Mouse (Mus musculus) embryonic facial prominence, embryonic 14.5 days (tissue): ENCODE results near the gene Ino80d. TPM values are rescaled to one million over a fixed set of nuclear protein-coding genes. Genes with fewer than 3 reads are reported as not detected.
A peak's percentile ranks its signal among the peaks of the same experiment; 100 is the strongest.

Source experiments
- ATAC-seq: fragments of 200-750 bp; cut with Nextera tagmentation; 2 replicates; pipeline ENCODE4 v1.8.0; 2017; ENCODE audit warnings: low read depth, moderate number of reproducible peaks, moderate TSS enrichment
- DNase-seq: peaks from one replicate; pipeline ENCODE4 v3.0.0-alpha.2; 2015; ENCODE audit warnings: low spot score
- H3K27ac ChIP-seq: fragments of 300-500 bp; sonication (generic); replicated peaks from 2 replicates; pipeline ENCODE4 v1.5.1; 2014; ENCODE audit warnings: low read depth, mild to moderate bottlenecking, low read length, moderate library complexity
- H3K27me3 ChIP-seq: fragments of 300-500 bp; sonication (generic); replicated peaks from 2 replicates; pipeline ENCODE4 v1.6.1; 2014; ENCODE audit warnings: low read length; ENCODE audit not compliant: control insufficient read depth, insufficient read depth
- H3K36me3 ChIP-seq: fragments of 300-500 bp; sonication (generic); 2 replicates; pipeline ENCODE4 v1.6.1; 2014; ENCODE audit warnings: low read length, mixed read lengths; ENCODE audit not compliant: control insufficient read depth, insufficient read depth
- H3K4me1 ChIP-seq: fragments of 300-500 bp; sonication (generic); 2 replicates; pipeline ENCODE4 v1.6.1; 2014; ENCODE audit warnings: antibody characterized with exemption, low read length; ENCODE audit not compliant: control insufficient read depth, insufficient read depth
- H3K4me2 ChIP-seq: fragments of 300-500 bp; sonication (generic); 2 replicates; pipeline ENCODE4 v1.6.1; 2014; ENCODE audit warnings: low read depth, mild to moderate bottlenecking, low read length, moderate library complexity, mixed read lengths
- H3K4me3 ChIP-seq: fragments of 300-500 bp; sonication (generic); 2 replicates; pipeline ENCODE4 v1.5.1; 2014; ENCODE audit warnings: low read depth, mild to moderate bottlenecking, low read length
- H3K9ac ChIP-seq: fragments of 300-500 bp; sonication (generic); 2 replicates; pipeline ENCODE4 v1.6.1; 2014; ENCODE audit warnings: low read depth, mild to moderate bottlenecking, low read length, moderate library complexity, mixed read lengths
- H3K9me3 ChIP-seq: fragments of 300-500 bp; sonication (generic); 2 replicates; pipeline ENCODE4 v1.6.1; 2016; ENCODE audit warnings: low read length; ENCODE audit not compliant: control insufficient read depth
- WGBS: fragments of 180-500 bp; shearing (Covaris S2); extraction: QIAGEN DNeasy Blood & Tissue Kit; methylation state at CpG from one replicate; pipeline ENCODE4 v1.1.7; 2014; 5-methylcytosine and 5-hydroxymethylcytosine counted together
- polyA plus RNA-seq: library from polyadenylated mRNA; unstranded; fragments of >200 nt; fragmentation: Nextera tagmentation; extraction: Ambion mirVana; gene quantifications from 2 replicates; pipeline ENCODE4 v1.2.1, GENCODE M21; 2014

Ino80d gene
- polyA plus RNA-seq, 1 experiment from 2014 or later: 10.6 TPM

GRCm38 (mm10) chr1:63113274-63114135 lies 962 bp downstream of the Ino80d start:
- H3K4me1 ChIP-seq: peaks cover 13% of the 10 kb centered on the region
- peaks cover 7% of the 10 kb centered on the region for H3K36me3 ChIP-seq
- peak overlapping the region; percentile 87 for H3K4me3 ChIP-seq
- H3K4me2 ChIP-seq: peak overlapping the region; percentile 85
- peak overlapping the region; percentile 100 for H3K9ac ChIP-seq
- H3K9me3 ChIP-seq: no peaks in the 10 kb centered on the region
- 3% methylated on average over 6 of the region's 92 CpGs for WGBS
- ATAC-seq: peak; percentile 48
- H3K27me3 ChIP-seq: no peaks in the 10 kb centered on the region
- H3K27ac ChIP-seq: peak overlapping the region; percentile 100
- peak; percentile 26 for DNase-seq

GRCm38 (mm10) chr1:63112865-63113261 lies 1.6 kb downstream of the Ino80d start:
- H3K27me3 ChIP-seq: no peaks in the 10 kb centered on the region
- peaks cover 13% of the 10 kb centered on the region for H3K4me1 ChIP-seq
- peak overlapping the region; percentile 87 for H3K4me3 ChIP-seq
- no peaks in the 10 kb centered on the region for H3K9me3 ChIP-seq
- H3K9ac ChIP-seq: peak overlapping the region; percentile 100
- WGBS: 2% methylated on average over 11 of the region's 11 CpGs
- DNase-seq (peak; percentile 23), ATAC-seq (no peak)
- H3K36me3 ChIP-seq: 0 out of 2 replicates have a peak, but pooled peaks cover under 1% of the 10 kb centered on the region
- peak overlapping the region; percentile 85 for H3K4me2 ChIP-seq
- peak overlapping the region; percentile 100 for H3K27ac ChIP-seq

GRCm38 (mm10) chr1:63112151-63112864 lies 2.2 kb downstream of the Ino80d start:
- Histone ChIP-seq H3K27me3 (no peaks in the 10 kb centered on the region), H3K9me3 (no peaks in the 10 kb centered on the region), H3K4me1 (peaks cover 13% of the 10 kb centered on the region), H3K27ac (peak overlapping the region; percentile 100; the same call in 1 of the 2 replicates), H3K4me3 (peak overlapping the region; percentile 87), H3K9ac (peak overlapping the region; percentile 100), H3K36me3 (no peaks in the 10 kb centered on the region), H3K4me2 (peak overlapping the region; percentile 85)
- ATAC-seq (no peak), DNase-seq (no peak)
- 44% methylated on average over 8 of the region's 8 CpGs for WGBS

GRCm38 (mm10) chr1:63110536-63111285 lies 3.8 kb downstream of the Ino80d start:
- WGBS: 24% methylated on average over 7 of the region's 7 CpGs
- Histone ChIP-seq H3K4me1 (peaks cover 13% of the 10 kb centered on the region), H3K36me3 (no peaks in the 10 kb centered on the region), H3K4me3 (no peak overlapping the region), H3K27me3 (no peaks in the 10 kb centered on the region), H3K9ac (no peak overlapping the region), H3K27ac (0 out of 2 replicates have a peak overlapping the region, but pooled peaks have one; percentile 12), H3K9me3 (no peaks in the 10 kb centered on the region), H3K4me2 (no peak overlapping the region)
- ATAC-seq (no peak), DNase-seq (peak; percentile 13)

GRCm38 (mm10) chr1:63107614-63108327 lies 6.7 kb downstream of the Ino80d start:
- H3K27ac ChIP-seq: no peak overlapping the region
- H3K4me2 ChIP-seq: no peak overlapping the region
- no peaks in the 10 kb centered on the region for H3K9me3 ChIP-seq
- H3K4me3 ChIP-seq: no peak overlapping the region
- H3K4me1 ChIP-seq: peaks cover 13% of the 10 kb centered on the region
- 83% methylated on average over 6 of the region's 6 CpGs for WGBS
- peaks cover 16% of the 10 kb centered on the region for H3K36me3 ChIP-seq
- no peaks in the 10 kb centered on the region for H3K27me3 ChIP-seq
- DNase-seq (no peak), ATAC-seq (no peak)
- no peak overlapping the region for H3K9ac ChIP-seq

- 90% methylated on average over 12 of the region's 12 CpGs for WGBS
- peaks cover 59% of the 10 kb centered on the region for H3K36me3 ChIP-seq
- H3K27me3 ChIP-seq: no peaks in the 10 kb centered on the region
- no peak overlapping the region for H3K27ac ChIP-seq
- no peak overlapping the region for H3K4me2 ChIP-seq
- no peaks in the 10 kb centered on the region for H3K9me3 ChIP-seq
- no peak overlapping the region for H3K4me3 ChIP-seq
- ATAC-seq (no peak), DNase-seq (no peak)
- H3K9ac ChIP-seq: no peak overlapping the region
- no peaks in the 10 kb centered on the region for H3K4me1 ChIP-seq
Observed at GRCm38 (mm10) chr1:63102758-63103451, 11.6 kb downstream of the Ino80d start.

GRCm38 (mm10) chr1:63100196-63100595 lies 14.3 kb downstream of the Ino80d start:
- H3K9me3 ChIP-seq: no peaks in the 10 kb centered on the region
- ATAC-seq: no peak
- no peaks in the 10 kb centered on the region for H3K4me1 ChIP-seq
- no peaks in the 10 kb centered on the region for H3K27me3 ChIP-seq
- H3K27ac ChIP-seq: no peak overlapping the region
- no peak overlapping the region for H3K4me3 ChIP-seq
- 90% methylated on average over 8 of the region's 8 CpGs for WGBS
- H3K9ac ChIP-seq: no peak overlapping the region
- H3K4me2 ChIP-seq: no peak overlapping the region
- H3K36me3 ChIP-seq: peaks cover 79% of the 10 kb centered on the region
- DNase-seq: no peak
